Mouse (Mus musculus): ENCODE data around the gene Mcrip1.

- TF ChIP-seq CTCF (IDR thresholded peaks at IDR 0.05; ENCODE audit: low read depth): no peak
- TF ChIP-seq EP300 (IDR thresholded peaks at IDR 0.05; ENCODE audit: low read depth): no peak
Observed at GRCm38 (mm10) chr11:120574278-120574600, 24.7 kb upstream of the Mcrip1 start.

All from liver, postnatal 0 days (tissue).